Mouse (Mus musculus): ENCODE results near the gene Mrpl50.

- TF ChIP-seq GATA1 (IDR thresholded peaks at IDR 0.05; ENCODE audit: borderline replicate concordance, low read length) (no peak), FLI1 (IDR thresholded peaks at IDR 0.05; ENCODE audit: low read length) (no peak)
Observed at GRCm38 (mm10) chr4:49559915-49560772, 39.3 kb upstream of the Mrpl50 start.

Measured in megakaryocyte, embryonic 14.5 days (primary cell).